Mouse (Mus musculus) forebrain, embryonic 14.5 days (tissue): ENCODE measurements around the gene Krtap19-1. TPM values are rescaled to one million over a fixed set of nuclear protein-coding genes. Genes with fewer than 3 reads are reported as not detected.
A peak's percentile ranks its signal among the peaks of the same experiment; 100 is the strongest.

Experiments used
- ATAC-seq: fragments of 200-750 bp; cut with Nextera tagmentation; 2 replicates; pipeline ENCODE4 v1.8.0; 2017; ENCODE audit warnings: mild to moderate bottlenecking, moderate library complexity
- DNase-seq: peaks from one replicate; pipeline ENCODE4 v3.0.0-alpha.2; 2015; ENCODE audit warnings: low spot score
- H3K27ac ChIP-seq: fragments of 300-500 bp; sonication (generic); 2 replicates; pipeline ENCODE4 v1.5.1; 2014; ENCODE audit warnings: low read depth, mild to moderate bottlenecking, control low read depth, low read length, moderate library complexity
- H3K27me3 ChIP-seq: fragments of 300-500 bp; sonication (generic); replicated peaks from 2 replicates; pipeline ENCODE4 v1.6.1; 2014; ENCODE audit warnings: low read length, control low read depth, mixed read lengths; ENCODE audit not compliant: control insufficient read depth, insufficient read depth
- H3K36me3 ChIP-seq: fragments of 300-500 bp; sonication (generic); 2 replicates; pipeline ENCODE4 v1.6.1; 2014; ENCODE audit warnings: low read length, control low read depth; ENCODE audit not compliant: control insufficient read depth, insufficient read depth
- H3K4me1 ChIP-seq: fragments of 300-500 bp; sonication (generic); 2 replicates; pipeline ENCODE4 v1.6.1; 2014; ENCODE audit warnings: antibody characterized with exemption, low read length, control low read depth; ENCODE audit not compliant: control insufficient read depth, insufficient read depth
- H3K4me2 ChIP-seq: fragments of 300-500 bp; sonication (generic); 2 replicates; pipeline ENCODE4 v1.6.1; 2014; ENCODE audit warnings: mild to moderate bottlenecking, control low read depth, low read length
- H3K4me3 ChIP-seq: fragments of 300-500 bp; sonication (generic); 2 replicates; pipeline ENCODE4 v1.5.1; 2014; ENCODE audit warnings: low read depth, low read length, control low read depth
- H3K9ac ChIP-seq: fragments of 300-500 bp; sonication (generic); 2 replicates; pipeline ENCODE4 v1.6.1; 2014; ENCODE audit warnings: mild to moderate bottlenecking, low read length, control low read depth, moderate library complexity
- H3K9me3 ChIP-seq: fragments of 300-500 bp; sonication (generic); replicated peaks from 2 replicates; pipeline ENCODE4 v1.6.1; 2016; ENCODE audit warnings: low read length, control low read depth, mixed read lengths; ENCODE audit not compliant: control insufficient read depth
- WGBS: fragments of 180-500 bp; shearing (Covaris S2); extraction: QIAGEN DNeasy Blood & Tissue Kit; methylation state at CpG from one replicate; pipeline ENCODE4 v1.1.7; 2014; 5-methylcytosine and 5-hydroxymethylcytosine counted together
- polyA plus RNA-seq: library from polyadenylated mRNA; unstranded; fragments of >200 nt; fragmentation: Nextera tagmentation; extraction: Ambion mirVana; gene quantifications from 2 replicates; pipeline ENCODE4 v1.2.1, GENCODE M21; 2014

The Krtap19-1 gene
- polyA plus RNA-seq, 1 experiment from 2014 or later: not detected

DNA sequence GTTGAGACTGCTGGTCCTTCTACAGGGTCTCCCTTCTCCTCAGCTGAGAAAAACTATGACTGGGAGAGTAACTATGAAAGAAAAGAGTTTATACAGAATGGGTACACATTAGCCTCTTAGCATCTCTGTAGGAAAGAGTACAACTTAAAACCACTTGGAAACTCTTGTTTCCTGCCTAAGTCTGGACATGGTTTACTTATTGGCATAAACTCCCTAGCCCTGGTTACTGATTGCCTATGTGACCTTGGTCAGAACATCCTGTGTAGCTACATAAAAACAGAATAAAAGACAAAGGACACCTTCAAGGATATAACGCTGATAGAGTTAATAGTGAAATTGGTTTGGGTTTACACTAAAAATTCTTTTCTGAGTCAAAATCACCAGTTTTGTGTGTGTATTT lies 21.8 kb downstream of the Krtap19-1 start:
- Histone ChIP-seq H3K9ac (no peak overlapping the region), H3K27me3 (no peaks in the 10 kb centered on the region), H3K4me1 (no peaks in the 10 kb centered on the region), H3K27ac (no peak overlapping the region), H3K4me2 (no peak overlapping the region), H3K36me3 (no peaks in the 10 kb centered on the region), H3K4me3 (no peak overlapping the region), H3K9me3 (no peaks in the 10 kb centered on the region)
- DNase-seq (no peak), ATAC-seq (no peak)
- WGBS: 92% methylated on average over 1 of the region's 1 CpGs

DNA sequence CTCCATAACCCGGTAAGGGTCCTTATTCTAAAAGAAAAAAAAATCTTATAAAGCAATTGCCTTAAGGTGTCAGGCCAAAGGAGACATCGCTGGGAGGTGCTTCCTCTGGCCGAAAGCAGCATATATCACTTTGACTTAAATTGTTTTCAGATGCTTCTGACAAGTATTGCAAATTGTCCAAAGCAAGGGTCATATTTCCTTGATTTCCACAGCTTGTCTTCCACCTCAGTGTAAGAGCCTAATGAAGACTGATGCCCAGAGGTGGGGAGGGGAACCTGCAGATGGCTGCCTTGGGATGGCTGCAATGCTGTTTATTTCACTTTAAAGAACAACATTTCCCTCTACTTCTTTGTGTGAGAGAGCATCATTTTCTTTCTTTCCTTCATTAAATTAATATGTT lies 42.2 kb downstream of the Krtap19-1 start:
- Histone ChIP-seq H3K27me3 (no peaks in the 10 kb centered on the region), H3K4me3 (no peak overlapping the region), H3K9me3 (no peaks in the 10 kb centered on the region), H3K36me3 (no peaks in the 10 kb centered on the region), H3K4me1 (no peaks in the 10 kb centered on the region), H3K9ac (no peak overlapping the region), H3K4me2 (no peak overlapping the region), H3K27ac (no peak overlapping the region)
- DNase-seq: no peak
- WGBS: 82% methylated on average over 3 of the region's 3 CpGs
- ATAC-seq: no peak

DNA sequence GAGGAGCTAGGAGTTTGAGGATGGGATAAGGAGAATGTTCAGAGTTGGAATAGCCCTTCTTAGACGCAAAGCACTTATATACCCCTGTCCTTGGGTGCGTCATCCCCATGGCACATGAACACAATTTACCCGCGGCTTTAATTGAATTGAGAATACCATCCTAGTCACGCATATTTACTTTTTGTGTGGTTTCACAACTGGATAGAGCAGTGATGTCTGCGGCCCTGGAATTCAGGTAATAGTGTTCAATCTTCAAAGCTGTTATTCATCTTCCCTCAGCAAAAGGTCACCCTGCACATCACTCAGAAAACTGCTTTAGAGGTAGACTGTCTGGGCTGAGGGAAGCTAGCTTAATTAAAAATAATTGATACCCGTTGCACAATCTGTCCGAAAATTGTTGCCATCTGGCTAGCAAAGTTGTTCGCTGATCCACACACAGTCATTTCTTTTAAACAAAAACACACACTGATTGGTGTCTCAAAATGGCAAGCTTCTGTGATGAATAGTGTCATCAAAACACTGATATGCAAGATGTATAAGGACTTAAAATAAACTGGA lies 43.0 kb downstream of the Krtap19-1 start, which contains the start of gene Krtap14:
Krtap14 (minus strand) TSS at position 51 of the 558 bp plus-strand sequence.
- Histone ChIP-seq H3K4me2 (no peak within 1 kb of the TSS), H3K4me1 (no peaks in the 10 kb centered on the region), H3K27ac (no peak within 1 kb of the TSS), H3K9ac (no peak within 1 kb of the TSS), H3K4me3 (no peak within 1 kb of the TSS), H3K27me3 (no peaks in the 10 kb centered on the region), H3K9me3 (no peaks in the 10 kb centered on the region), H3K36me3 (no peaks in the 10 kb centered on the region)
- ATAC-seq (peak; percentile 77), DNase-seq (peak; percentile 63)
- 70% methylated on average over 9 of the region's 9 CpGs for WGBS

DNA sequence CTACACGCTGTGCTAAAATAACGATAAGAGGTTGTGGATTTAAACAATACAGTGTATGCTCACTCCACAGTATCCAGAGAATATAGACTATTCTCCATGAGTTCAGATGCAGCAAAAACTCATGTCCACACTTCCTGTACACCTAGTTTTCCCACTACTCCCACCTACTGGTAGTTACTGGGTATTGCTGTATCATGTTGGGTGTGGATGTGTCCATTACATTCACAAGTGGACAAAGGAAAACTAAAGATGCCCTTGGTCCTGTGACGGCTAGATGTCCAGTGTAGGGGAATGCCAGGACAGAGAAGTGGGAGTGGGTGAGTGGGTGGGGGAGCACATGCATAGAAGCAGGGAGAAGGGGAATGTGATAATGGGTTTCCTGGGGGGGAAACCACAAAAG lies 45.5 kb downstream of the Krtap19-1 start:
- ATAC-seq: no peak
- Histone ChIP-seq H3K4me1 (no peaks in the 10 kb centered on the region), H3K9me3 (no peaks in the 10 kb centered on the region), H3K36me3 (no peaks in the 10 kb centered on the region), H3K27ac (no peak overlapping the region), H3K4me3 (no peak overlapping the region), H3K4me2 (no peak overlapping the region), H3K27me3 (no peaks in the 10 kb centered on the region), H3K9ac (no peak overlapping the region)
- WGBS: 80% methylated on average over 3 of the region's 3 CpGs
- peak; percentile 45 for DNase-seq

DNA sequence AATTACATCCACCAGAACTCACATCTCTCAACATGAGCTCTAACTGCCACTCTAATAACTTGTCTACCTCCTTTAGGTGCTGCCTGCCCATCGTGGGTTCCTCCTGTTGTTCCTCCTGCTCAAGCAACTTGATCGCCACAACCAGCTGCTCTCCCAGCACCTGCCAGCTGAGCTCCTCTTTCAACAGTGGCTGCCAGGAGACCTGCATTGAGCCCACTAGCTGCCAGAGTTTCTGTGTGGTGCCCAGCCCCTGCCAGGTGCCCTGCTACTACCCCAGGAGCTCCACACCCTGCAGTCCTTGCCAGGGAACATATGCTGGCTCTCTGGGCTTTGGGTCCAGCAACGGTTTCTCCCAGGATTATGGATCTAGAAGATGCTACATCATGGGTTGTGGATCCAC lies 49.1 kb downstream of the Krtap19-1 start, which contains the start of gene Krtap15:
Krtap15 (plus strand) TSS at position 150 of the 400 bp plus-strand sequence.
- DNase-seq (no peak), ATAC-seq (no peak)
- 90% methylated on average over 3 of the region's 3 CpGs for WGBS
- H3K9ac ChIP-seq: no peak within 1 kb of the TSS
- H3K9me3 ChIP-seq: no peaks in the 10 kb centered on the region
- no peaks in the 10 kb centered on the region for H3K36me3 ChIP-seq
- no peak within 1 kb of the TSS for H3K4me3 ChIP-seq
- H3K4me1 ChIP-seq: no peaks in the 10 kb centered on the region
- H3K27me3 ChIP-seq: no peaks in the 10 kb centered on the region
- no peak within 1 kb of the TSS for H3K4me2 ChIP-seq
- no peak within 1 kb of the TSS for H3K27ac ChIP-seq

Other genes with a start within 250 kb of the Krtap19-1 start
- gene 2310079G19Rik, start 241.7 kb downstream of the Krtap19-1 start, polyA plus RNA-seq: not detected in 2 replicates
- not detected in 2 replicates for gene Krtap26-1, start 221.6 kb downstream of the Krtap19-1 start, polyA plus RNA-seq
- not detected in 2 replicates for gene Krtap27-1, start 197.7 kb downstream of the Krtap19-1 start, polyA plus RNA-seq
- gene 2310061N02Rik, start 161.4 kb downstream of the Krtap19-1 start, polyA plus RNA-seq: not detected in 2 replicates
- not detected in 2 replicates for gene Krtap13-1, start 140.5 kb downstream of the Krtap19-1 start, polyA plus RNA-seq
- gene Krtap13, start 117.8 kb downstream of the Krtap19-1 start, polyA plus RNA-seq: not detected in 2 replicates
- not detected in 2 replicates for gene 2310034C09Rik, start 110.6 kb downstream of the Krtap19-1 start, polyA plus RNA-seq
- not detected in 2 replicates for gene 2310057N15Rik, start 95.2 kb downstream of the Krtap19-1 start, polyA plus RNA-seq
- gene Gm5965, start 91.5 kb downstream of the Krtap19-1 start, polyA plus RNA-seq: not detected in 2 replicates
- not detected in 2 replicates for gene Gm20741, start 57.2 kb downstream of the Krtap19-1 start, polyA plus RNA-seq
- gene Krtap15, start 49.2 kb downstream of the Krtap19-1 start, polyA plus RNA-seq: not detected in 2 replicates
- gene Krtap14, start 43.3 kb downstream of the Krtap19-1 start, polyA plus RNA-seq: not detected in 2 replicates
- not detected in 2 replicates for gene Krtap19-2, start 4.9 kb upstream of the Krtap19-1 start, polyA plus RNA-seq
- not detected in 2 replicates for gene Krtap19-3, start 8.6 kb upstream of the Krtap19-1 start, polyA plus RNA-seq
- gene Krtap19-4, start 15.7 kb upstream of the Krtap19-1 start, polyA plus RNA-seq: not detected in 2 replicates
- gene Krtap19-5, start 27.0 kb upstream of the Krtap19-1 start, polyA plus RNA-seq: not detected in 2 replicates
- not detected in 2 replicates for gene Krtap19-9b, start 62.9 kb upstream of the Krtap19-1 start, polyA plus RNA-seq
- not detected in 2 replicates for gene Krtap16-3, start 93.5 kb upstream of the Krtap19-1 start, polyA plus RNA-seq
- not detected in 2 replicates for gene Krtap22-2, start 141.3 kb upstream of the Krtap19-1 start, polyA plus RNA-seq
- gene Gm10229, start 145.9 kb upstream of the Krtap19-1 start, polyA plus RNA-seq: not detected in 2 replicates
- not detected in 2 replicates for gene Krtap6-1, start 162.3 kb upstream of the Krtap19-1 start, polyA plus RNA-seq
- not detected in 2 replicates for gene Gm10228, start 172.1 kb upstream of the Krtap19-1 start, polyA plus RNA-seq
- not detected in 2 replicates for gene Krtap6-5, start 178.5 kb upstream of the Krtap19-1 start, polyA plus RNA-seq
- gene 1110025L11Rik, start 194.6 kb upstream of the Krtap19-1 start, polyA plus RNA-seq: not detected in 2 replicates
- not detected in 2 replicates for gene Krtap6-3, start 214.6 kb upstream of the Krtap19-1 start, polyA plus RNA-seq